Mouse (Mus musculus): Measurements from ENCODE around the gene Aldh16a1.
"Not testable (repeated sequence)": the region's sequence is repeated elsewhere in the genome, so short reads cannot be mapped to it uniquely, and the experiment has no call there.

The Aldh16a1 gene

GRCm38 (mm10) chr7:45157459-45157858, 3.1 kb upstream of the Aldh16a1 start:
- DNase-seq (ENCODE audit: low spot score) = no peak

- no peak for DNase-seq (ENCODE audit: low spot score)
Measured at GRCm38 (mm10) chr7:45156206-45156605, 1.8 kb upstream of the Aldh16a1 start.

GRCm38 (mm10) chr7:45155590-45155989, 1.2 kb upstream of the Aldh16a1 start:
- no peak for DNase-seq (ENCODE audit: low spot score)

GRCm38 (mm10) chr7:45154993-45155514, 670 bp upstream of the Aldh16a1 start:
- peak; percentile 63 for DNase-seq (ENCODE audit: low spot score)

- no peak for DNase-seq (ENCODE audit: low spot score)
Measured at GRCm38 (mm10) chr7:45153586-45153985, 798 bp downstream of the Aldh16a1 start.

GRCm38 (mm10) chr7:45153052-45153451, 1.3 kb downstream of the Aldh16a1 start:
- DNase-seq (ENCODE audit: low spot score) = not testable (repeated sequence)

GRCm38 (mm10) chr7:45151303-45151702, 3.1 kb downstream of the Aldh16a1 start:
- DNase-seq (ENCODE audit: low spot score) = no peak

GRCm38 (mm10) chr7:45150321-45150720, 4.1 kb downstream of the Aldh16a1 start:
- DNase-seq (ENCODE audit: low spot score) = no peak

GRCm38 (mm10) chr7:45149545-45149944, 4.8 kb downstream of the Aldh16a1 start:
- DNase-seq (ENCODE audit: low spot score) = no peak

GRCm38 (mm10) chr7:45148534-45149098, 5.8 kb downstream of the Aldh16a1 start:
- no peak for DNase-seq (ENCODE audit: low spot score)

- DNase-seq (ENCODE audit: low spot score) = no peak
Measured at GRCm38 (mm10) chr7:45147899-45148298, 6.5 kb downstream of the Aldh16a1 start.

- DNase-seq (ENCODE audit: low spot score) = no peak
Measured at GRCm38 (mm10) chr7:45147267-45147666, 7.1 kb downstream of the Aldh16a1 start.

GRCm38 (mm10) chr7:45145460-45145859, 8.9 kb downstream of the Aldh16a1 start:
- DNase-seq (ENCODE audit: low spot score) = no peak

- DNase-seq (ENCODE audit: low spot score) = no peak
Measured at GRCm38 (mm10) chr7:45144368-45145174, 9.8 kb downstream of the Aldh16a1 start.

GRCm38 (mm10) chr7:45141914-45142313, 12.5 kb downstream of the Aldh16a1 start:
- DNase-seq (ENCODE audit: low spot score) = no peak

- no peak for DNase-seq (ENCODE audit: low spot score)
Measured at GRCm38 (mm10) chr7:45141319-45141718, 13.1 kb downstream of the Aldh16a1 start.

GRCm38 (mm10) chr7:45139904-45140723, 14.3 kb downstream of the Aldh16a1 start:
- DNase-seq (ENCODE audit: low spot score) = no peak

GRCm38 (mm10) chr7:45138403-45138802, 16.0 kb downstream of the Aldh16a1 start:
- no peak for DNase-seq (ENCODE audit: low spot score)

GRCm38 (mm10) chr7:45137171-45138006, 17.0 kb downstream of the Aldh16a1 start:
- no peak for DNase-seq (ENCODE audit: low spot score)

GRCm38 (mm10) chr7:45135993-45136567, 18.3 kb downstream of the Aldh16a1 start, which contains the start of the genes Gm45713 and Flt3l:
Gm45713 (minus strand) TSS chr7:45136231.
Flt3l (minus strand) TSS chr7:45136432.
- DNase-seq (ENCODE audit: low spot score) = peak; percentile 92

- DNase-seq (ENCODE audit: low spot score) = no peak
Measured at GRCm38 (mm10) chr7:45135370-45135769, 19.0 kb downstream of the Aldh16a1 start.

Measured in T-cell, adult 2 months (primary cell).